Mouse (Mus musculus): ENCODE measurements around the gene Slc26a5. TPM values are rescaled to one million over a fixed set of nuclear protein-coding genes. Genes with fewer than 3 reads are reported as not detected.
A peak's percentile ranks its signal among the peaks of the same experiment; 100 is the strongest.

The Slc26a5 gene
- total and polyA plus RNA-seq, 3 experiments, result not detected

DNA sequence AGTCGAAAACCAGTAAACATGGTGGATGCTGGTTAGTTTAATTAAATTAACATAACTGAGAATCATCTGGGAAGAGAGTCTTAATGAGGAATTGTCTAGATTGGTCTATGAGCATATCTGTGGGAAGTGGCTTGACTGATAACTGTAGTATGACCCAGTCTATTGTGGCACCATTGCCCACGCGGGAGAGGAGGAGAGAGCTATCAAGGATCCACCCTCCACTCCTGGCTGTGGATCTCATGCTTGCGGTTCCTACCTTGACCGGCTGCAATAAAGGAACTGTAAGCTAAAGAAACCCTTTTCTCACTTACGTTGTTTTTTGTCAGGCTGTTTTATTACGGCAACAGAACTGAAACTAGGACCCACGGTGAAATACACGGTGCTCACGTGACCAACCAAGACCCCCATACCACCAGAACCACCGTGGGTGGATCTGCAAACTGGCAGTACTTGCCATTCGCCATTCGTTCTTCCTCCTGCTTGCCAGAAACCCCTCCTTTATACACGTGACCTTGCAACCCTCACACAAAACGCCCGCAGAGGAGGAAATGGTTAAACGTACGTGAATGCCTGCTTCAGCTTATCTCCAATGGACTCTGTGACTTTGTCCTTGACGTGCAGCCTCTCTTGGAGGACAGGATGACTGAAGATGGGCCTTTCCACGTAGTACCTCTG lies 18.7 kb downstream of the Slc26a5 start:
- H3K9me3 ChIP-seq (replicated peaks; ENCODE audit: insufficient read depth, low read length), result no peaks in the 10 kb centered on the region
- no peaks in the 10 kb centered on the region for H3K79me2 ChIP-seq (ENCODE audit: control insufficient read depth, insufficient read depth, low read length, poor library complexity)
- peak; percentile 77 for DNase-seq (ENCODE audit: low read depth, low spot score)
- H3K27ac ChIP-seq (ENCODE audit: control insufficient read depth, low read depth, low read length), result no peak overlapping the region
- no peaks in the 10 kb centered on the region for H3K36me3 ChIP-seq (ENCODE audit: control insufficient read depth in 1 of 2, insufficient read depth in 2 of 2, low read length in 2 of 2)
- H3K4me1 ChIP-seq (ENCODE audit: control insufficient read depth in 1 of 2, insufficient read depth in 2 of 2, low read length in 2 of 2), result 0 out of 4 replicates have a peak, but pooled peaks cover 0 to 7% of the 10 kb centered on the region in 2 experiments
- H3K9ac ChIP-seq (ENCODE audit: control insufficient read depth, low read depth, low read length, poor library complexity, severe bottlenecking), result peak overlapping the region; percentile 54
- peak overlapping the region; percentile 43 to 61 for H3K4me3 ChIP-seq (ENCODE audit: control insufficient read depth in 1 of 2, insufficient read depth in 1 of 2, low read depth in 2 of 2, low read length in 2 of 2)
- TF ChIP-seq MXI1 (IDR thresholded peaks at IDR 0.05; ENCODE audit: low read depth, low read length), result peak; percentile 49; the same call in 1 of the 2 replicates
- TF ChIP-seq SIN3A (IDR thresholded peaks at IDR 0.05; ENCODE audit: low read length), result no peak
- TF ChIP-seq TBP (IDR thresholded peaks at IDR 0.05; ENCODE audit: low read depth, low read length), result peak; percentile 49; the same call in 1 of the 2 replicates
- peak; percentile 48; the same call in 1 of the 2 replicates for TF ChIP-seq ZMIZ1 (IDR thresholded peaks at IDR 0.05; ENCODE audit: low read depth, low read length)
- TF ChIP-seq USF1 (IDR thresholded peaks at IDR 0.05; ENCODE audit: low read depth, low read length), result peak; percentile 88
- TF ChIP-seq ETS1 (IDR thresholded peaks at IDR 0.05; ENCODE audit: low read depth, low read length), result no peak
- peak; percentile 75; the same call in 1 of the 2 replicates for TF ChIP-seq BHLHE40 (IDR thresholded peaks at IDR 0.05; ENCODE audit: borderline replicate concordance, low read depth, low read length)
- 0 out of 2 replicates have a peak, but pooled peaks have one; percentile 6 for TF ChIP-seq GATA1 (IDR thresholded peaks at IDR 0.05; ENCODE audit: low read depth, low read length)
- peak in 1 of 2 experiments; percentile 43; a peak in 1 of 4 replicates for TF ChIP-seq POLR2A (IDR thresholded peaks at IDR 0.05; ENCODE audit: control insufficient read depth in 1 of 2, insufficient read depth in 1 of 2, low read depth in 1 of 2, low read length in 2 of 2, poor library complexity in 1 of 2)
- TF ChIP-seq MAZ (IDR thresholded peaks at IDR 0.05; ENCODE audit: low read depth, low read length), result no peak
- no peak for TF ChIP-seq E2F4 (IDR thresholded peaks at IDR 0.05; ENCODE audit: borderline replicate concordance, low read depth, low read length)
- peak in 1 of 2 experiments; percentile 52; a peak in 1 of 4 replicates for TF ChIP-seq USF2 (IDR thresholded peaks at IDR 0.05; ENCODE audit: borderline replicate concordance in 1 of 2, insufficient read depth in 1 of 2, low read depth in 1 of 2, low read length in 2 of 2)
- TF ChIP-seq MAX (IDR thresholded peaks at IDR 0.05; ENCODE audit: low read length), result peak; percentile 56; the same call in 1 of the 2 replicates
- H3K27me3 ChIP-seq (ENCODE audit: control insufficient read depth in 1 of 2, insufficient read depth in 2 of 2, low read length in 2 of 2), result peaks cover 0 to 2% of the 10 kb centered on the region in 2 experiments; a peak in 2 of 4 replicates

- Histone ChIP-seq H3K79me2 (ENCODE audit: control insufficient read depth, insufficient read depth, low read length, poor library complexity) (no peaks in the 10 kb centered on the region), H3K9ac (ENCODE audit: control insufficient read depth, low read depth, low read length, poor library complexity, severe bottlenecking) (no peak overlapping the region), H3K27ac (ENCODE audit: control insufficient read depth, low read depth, low read length) (no peak overlapping the region), H3K36me3 (ENCODE audit: control insufficient read depth in 1 of 2, insufficient read depth in 2 of 2, low read length in 2 of 2) (no peaks in the 10 kb centered on the region), H3K4me1 (ENCODE audit: control insufficient read depth in 1 of 2, insufficient read depth in 2 of 2, low read length in 2 of 2) (0 out of 4 replicates have a peak, but pooled peaks cover 0 to 7% of the 10 kb centered on the region in 2 experiments), H3K4me3 (ENCODE audit: control insufficient read depth in 1 of 2, insufficient read depth in 1 of 2, low read depth in 2 of 2, low read length in 2 of 2) (no peak overlapping the region), H3K9me3 (replicated peaks; ENCODE audit: insufficient read depth, low read length) (no peaks in the 10 kb centered on the region), H3K27me3 (ENCODE audit: control insufficient read depth in 1 of 2, insufficient read depth in 2 of 2, low read length in 2 of 2) (no peaks in the 10 kb centered on the region; a peak in 2 of 4 replicates)
- TF ChIP-seq ZNF384 (IDR thresholded peaks at IDR 0.05; ENCODE audit: low read depth, low read length) (peak; percentile 85), RAD21 (IDR thresholded peaks at IDR 0.05; ENCODE audit: low read depth, low read length) (peak; percentile 56), E2F4 (IDR thresholded peaks at IDR 0.05; ENCODE audit: borderline replicate concordance, low read depth, low read length) (no peak), ZC3H11A (IDR thresholded peaks at IDR 0.05; ENCODE audit: low read depth, low read length) (peak; percentile 32; the same call in 1 of the 2 replicates), CTCF (IDR thresholded peaks at IDR 0.05 in 2 of 3, conservative IDR thresholded peaks at IDR 0.05 in 1 of 3; ENCODE audit: control insufficient read depth in 1 of 3, insufficient read depth in 1 of 3, low read depth in 2 of 3, low read length in 3 of 3, poor library complexity in 1 of 3, severe bottlenecking in 1 of 3) (peak; percentile 44 to 66 (median 65); a peak in 5 of 6 replicates), MXI1 (IDR thresholded peaks at IDR 0.05; ENCODE audit: low read depth, low read length) (no peak), SMC3 (IDR thresholded peaks at IDR 0.05; ENCODE audit: low read depth, low read length) (peak; percentile 61)
- DNase-seq (ENCODE audit: low read depth, low spot score), result peak; percentile 61
These were observed 20.7 kb downstream of the Slc26a5 start for GRCm38 (mm10) chr5:21844676-21845075.

Data from MEL (cell line).